In genomic region chr2:150812816-150813215, GRCm38 (mm10) we compare ENCODE assay signal across 30 mouse cellular contexts.
"Had no signal": no experiment of that assay in that cellular context is flagged by ENCODE, and none has a peak within 500 bp of the region (broad histone marks: within the 10 kb centered on the region; RNA-seq: fewer than 3 reads in every experiment).

No protein-coding gene starts in this region.

- H3K27ac ChIP-seq: heart, embryonic 10.5 days; heart, embryonic 13.5 days; heart, embryonic 15.5 days; hindbrain, embryonic 10.5 days; hindbrain, embryonic 12.5 days; hindbrain, embryonic 13.5 days; hindbrain, embryonic 14.5 days; hindbrain, embryonic 15.5 days; hindbrain, postnatal 0 days; intestine, embryonic 15.5 days; kidney, embryonic 15.5 days; kidney, postnatal 0 days; layer of hippocampus, adult 2 months had no signal

- DNase-seq: heart, postnatal 10 days; heart, postnatal 14 days; heart, postnatal 36 days; heart, postnatal 4 days; kidney, adult 11 months; kidney, adult 18-20 months; kidney, adult 2 months; kidney, adult 8-10 months; kidney, adult 9 months; kidney, postnatal 10 days; kidney, postnatal 14 days; kidney, postnatal 25 days; kidney, postnatal 36 days; kidney, postnatal 4 days; layer of hippocampus, adult 9-11 months; layer of hippocampus, postnatal 36 days had no signal

- H3K4me1 ChIP-seq: heart, embryonic 10.5 days; heart, embryonic 12.5 days; heart, embryonic 13.5 days; heart, embryonic 15.5 days; hindbrain, embryonic 10.5 days; hindbrain, embryonic 12.5 days; hindbrain, embryonic 15.5 days; intestine, embryonic 15.5 days; kidney, embryonic 15.5 days had no signal

- H3K4me3 ChIP-seq: heart, embryonic 10.5 days; heart, embryonic 12.5 days; heart, embryonic 13.5 days; heart, embryonic 15.5 days; hindbrain, embryonic 10.5 days; hindbrain, embryonic 12.5 days; hindbrain, embryonic 13.5 days; hindbrain, embryonic 15.5 days; intestine, embryonic 15.5 days; kidney, embryonic 15.5 days; layer of hippocampus, adult 2 months had no signal
